Mouse (Mus musculus): ENCODE data around the gene Dhx37. TPM values are rescaled to one million over a fixed set of nuclear protein-coding genes. Genes with fewer than 3 reads are reported as not detected.
"Not testable (repeated sequence)": the region's sequence is repeated elsewhere in the genome, so short reads cannot be mapped to it uniquely, and the experiment has no call there.

Gene Dhx37
- total and polyA plus RNA-seq, 3 experiments: 11.1 to 15.7 (median 12.4) TPM

DNA sequence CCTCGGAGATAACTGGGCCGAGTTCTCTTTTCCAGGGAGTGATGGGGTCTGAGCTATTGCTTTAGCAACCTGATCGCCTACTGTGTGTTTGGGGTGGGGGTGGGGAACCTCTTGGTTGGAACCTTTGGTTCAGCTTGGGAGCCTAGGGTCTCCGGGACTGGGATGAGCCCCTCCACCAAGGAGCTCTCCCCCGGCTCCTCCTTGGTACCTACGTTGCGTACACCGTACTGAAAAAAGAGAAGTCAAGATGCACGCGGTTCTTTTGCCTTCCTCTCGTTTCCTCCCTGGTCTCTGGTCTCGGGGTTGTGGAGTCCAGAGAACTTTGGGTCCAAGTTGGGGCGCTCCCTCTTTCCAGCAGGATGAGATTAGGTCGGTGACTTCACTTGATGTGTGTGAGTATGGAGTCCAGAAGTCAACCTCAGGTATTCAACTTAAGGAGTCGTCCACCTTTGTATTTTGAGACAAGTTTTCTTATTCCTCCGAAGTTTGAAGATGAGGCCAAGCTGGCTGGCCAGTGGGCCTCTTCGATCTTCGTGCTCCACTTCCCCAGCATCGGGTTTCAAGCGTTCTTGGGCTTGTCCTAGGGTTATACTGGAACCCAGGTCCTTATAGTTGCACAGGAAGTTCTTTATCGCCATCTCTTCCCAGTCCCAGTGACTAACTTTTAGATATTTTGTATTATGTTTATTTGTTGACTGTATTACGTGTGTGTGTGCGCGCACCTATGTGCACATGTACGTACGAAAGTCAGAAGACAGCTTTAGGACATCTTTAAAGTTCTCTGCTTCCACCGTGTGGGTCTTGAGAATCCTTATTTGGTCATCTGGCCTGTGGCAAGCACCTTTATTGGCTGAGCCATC lies 8.4 kb upstream of the Dhx37 start:
- TF ChIP-seq CTCF (IDR thresholded peaks at IDR 0.05) (no peak), POLR2A (IDR thresholded peaks at IDR 0.05; ENCODE audit: insufficient read depth, low read depth, low read length) (no peak), EP300 (IDR thresholded peaks at IDR 0.05; ENCODE audit: insufficient read depth, low read depth, low read length) (no peak)
- WGBS: 30% methylated on average over 27 of the region's 27 CpGs
- no peaks in the 10 kb centered on the region for H3K27me3 ChIP-seq (ENCODE audit: control insufficient read depth, insufficient read depth, low read length)
- H3K4me3 ChIP-seq: peak overlapping the region; percentile 80
- no peaks in the 10 kb centered on the region; the same call in 1 of the 2 replicates for H3K4me1 ChIP-seq (ENCODE audit: control insufficient read depth, insufficient read depth, low read length)
- H3K27ac ChIP-seq: peak overlapping the region; percentile 89
- peak overlapping the region; percentile 94 for H3K9ac ChIP-seq (ENCODE audit: low read depth, low read length)
- H3K79me2 ChIP-seq (replicated peaks; ENCODE audit: control insufficient read depth, insufficient read depth, low read length): no peaks in the 10 kb centered on the region
- DNase-seq: no peak
- no peaks in the 10 kb centered on the region for H3K36me3 ChIP-seq (ENCODE audit: control insufficient read depth, insufficient read depth, low read length)
- intact Hi-C loops (cut with DNase I): no loop called here

DNA sequence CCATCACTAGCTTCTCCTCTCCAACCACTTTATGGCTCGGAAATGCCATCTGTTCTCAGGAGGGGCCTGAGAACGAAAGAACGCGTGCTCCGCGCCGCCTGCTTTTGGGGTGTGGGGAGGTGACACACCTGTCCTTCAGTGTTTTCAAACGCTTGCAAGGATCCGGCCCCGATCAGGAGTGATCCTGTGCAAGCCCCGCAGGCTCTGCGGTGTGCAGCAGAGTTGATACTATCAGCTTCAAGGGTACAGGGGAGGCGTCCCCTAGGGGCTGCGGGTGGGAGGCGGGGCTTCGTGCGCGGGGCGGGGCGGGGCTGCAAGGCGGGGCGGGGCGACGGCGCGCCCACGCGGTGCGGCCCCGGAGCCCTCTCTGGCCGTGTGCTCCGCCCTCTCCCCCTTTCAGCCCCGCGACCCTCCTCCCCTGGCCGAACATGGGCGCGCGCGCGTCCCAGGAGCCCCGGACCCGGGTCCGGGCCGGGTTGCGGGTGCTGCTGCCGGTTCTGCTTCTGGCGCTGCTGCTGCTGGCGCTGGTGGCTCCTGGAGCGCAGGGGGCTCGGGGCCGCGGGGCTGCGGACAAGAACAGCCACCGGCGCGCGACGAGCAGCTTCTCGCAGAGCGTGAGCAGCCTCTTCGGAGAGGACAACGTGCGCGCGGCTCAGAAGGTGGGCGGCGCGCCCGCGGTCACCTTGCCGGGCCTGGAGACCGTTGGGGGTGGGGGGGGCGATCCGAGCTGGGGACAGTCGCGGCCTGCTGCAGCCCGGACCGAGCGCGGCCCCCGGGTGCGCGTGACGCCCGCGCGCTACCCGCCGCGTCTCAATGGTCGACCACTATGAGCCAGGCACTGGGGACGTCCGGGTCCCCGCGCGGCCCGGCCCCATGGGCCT lies 7.6 kb upstream of the Dhx37 start, which contains the start of gene Bri3bp:
Gene Bri3bp (plus strand): TSS at position 335 of the 881 bp plus-strand sequence.
- peak within 1 kb of the TSS; percentile 80 for H3K4me3 ChIP-seq
- H3K9ac ChIP-seq (ENCODE audit: low read depth, low read length): peak within 1 kb of the TSS; percentile 94
- peak; percentile 70 to 75 for DNase-seq
- WGBS: 1% methylated on average over 93 of the region's 97 CpGs
- H3K36me3 ChIP-seq (ENCODE audit: control insufficient read depth, insufficient read depth, low read length): no peaks in the 10 kb centered on the region
- TF ChIP-seq POLR2A (IDR thresholded peaks at IDR 0.05; ENCODE audit: insufficient read depth, low read depth, low read length) (peak; percentile 71), EP300 (IDR thresholded peaks at IDR 0.05; ENCODE audit: insufficient read depth, low read depth, low read length) (no peak)
- peak within 1 kb of the TSS; percentile 89 for H3K27ac ChIP-seq
- H3K4me1 ChIP-seq (ENCODE audit: control insufficient read depth, insufficient read depth, low read length): no peaks in the 10 kb centered on the region
- no peaks in the 10 kb centered on the region for H3K79me2 ChIP-seq (replicated peaks; ENCODE audit: control insufficient read depth, insufficient read depth, low read length)
- no peaks in the 10 kb centered on the region for H3K27me3 ChIP-seq (ENCODE audit: control insufficient read depth, insufficient read depth, low read length)
- intact Hi-C loops (cut with DNase I): no loop called here

DNA sequence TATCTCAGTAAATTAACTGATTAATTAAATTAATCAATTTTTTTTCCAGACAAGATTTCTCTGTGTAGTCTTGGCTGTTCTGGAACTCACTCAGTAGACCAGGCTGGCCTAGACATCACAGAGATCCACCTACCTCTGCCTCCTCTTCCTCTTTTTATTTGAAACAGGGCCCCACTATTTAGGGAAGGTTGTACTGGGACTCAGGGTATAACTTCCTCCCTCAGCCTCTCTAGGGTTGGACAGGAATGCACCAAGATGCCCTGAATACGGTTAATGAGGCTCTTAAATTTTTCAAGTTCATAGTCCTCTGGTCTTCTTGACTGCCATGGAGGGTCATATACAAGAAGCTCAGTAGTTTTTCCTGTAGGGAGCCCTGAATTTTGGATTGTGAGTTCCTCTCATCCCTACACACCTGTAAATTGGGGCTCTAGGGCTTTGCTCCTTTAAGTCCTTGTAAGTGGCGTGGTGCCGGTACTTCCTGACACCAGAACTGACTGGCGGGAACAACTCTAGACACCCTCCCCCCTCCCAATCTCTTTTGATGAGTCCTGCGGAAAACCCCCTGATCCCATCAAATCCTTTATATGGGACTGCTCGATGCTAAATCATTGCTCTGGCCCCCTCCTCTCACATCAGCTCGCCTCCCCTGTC lies 6.8 kb upstream of the Dhx37 start:
- TF ChIP-seq CTCF (IDR thresholded peaks at IDR 0.05) (no peak), EP300 (IDR thresholded peaks at IDR 0.05; ENCODE audit: insufficient read depth, low read depth, low read length) (no peak), POLR2A (IDR thresholded peaks at IDR 0.05; ENCODE audit: insufficient read depth, low read depth, low read length) (no peak)
- Histone ChIP-seq H3K79me2 (replicated peaks; ENCODE audit: control insufficient read depth, insufficient read depth, low read length) (no peaks in the 10 kb centered on the region), H3K4me3 (peak overlapping the region; percentile 80), H3K4me1 (ENCODE audit: control insufficient read depth, insufficient read depth, low read length) (no peaks in the 10 kb centered on the region), H3K9ac (ENCODE audit: low read depth, low read length) (peak overlapping the region; percentile 68), H3K36me3 (ENCODE audit: control insufficient read depth, insufficient read depth, low read length) (no peaks in the 10 kb centered on the region), H3K27ac (peak overlapping the region; percentile 89), H3K27me3 (ENCODE audit: control insufficient read depth, insufficient read depth, low read length) (no peaks in the 10 kb centered on the region)
- no peak for DNase-seq
- 8% methylated on average over 7 of the region's 7 CpGs for WGBS
- intact Hi-C loops (cut with DNase I): no loop called here

DNA sequence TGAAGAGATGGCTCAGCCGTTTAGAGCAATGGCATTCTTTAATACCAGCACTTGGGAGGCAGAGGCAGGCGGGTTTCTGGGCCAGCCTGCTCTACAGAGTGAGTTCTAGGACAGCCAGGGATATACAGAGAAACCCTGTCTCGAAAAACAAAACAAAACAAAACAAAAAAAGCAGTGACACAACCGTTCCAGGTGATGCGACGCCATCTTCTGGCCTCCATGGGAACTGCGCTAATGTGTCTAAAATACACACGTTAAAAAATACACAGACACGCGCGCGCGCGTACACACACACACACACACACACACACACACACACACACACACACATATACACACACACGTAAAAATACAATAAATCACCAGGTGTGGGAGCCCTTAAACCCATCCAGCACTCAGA lies 426 bp upstream of the Dhx37 start:
- not testable (repeated sequence) for H3K79me2 ChIP-seq (replicated peaks; ENCODE audit: control insufficient read depth, insufficient read depth, low read length); H3K27me3 ChIP-seq (ENCODE audit: control insufficient read depth, insufficient read depth, low read length); DNase-seq; H3K4me1 ChIP-seq (ENCODE audit: control insufficient read depth, insufficient read depth, low read length); H3K36me3 ChIP-seq (ENCODE audit: control insufficient read depth, insufficient read depth, low read length); H3K27ac ChIP-seq; H3K9ac ChIP-seq (ENCODE audit: low read depth, low read length)
- WGBS: 58% methylated on average over 15 of the region's 15 CpGs
- peak; percentile 31 for TF ChIP-seq CTCF (IDR thresholded peaks at IDR 0.05)
- intact Hi-C loops (cut with DNase I): loop anchor here (5.0 kb wide), 1 partner anchor 43 kb away; the partner anchor contains the start of gene Aacs
- peak overlapping the region; percentile 67; the same call in 1 of the 2 replicates for H3K4me3 ChIP-seq

DNA sequence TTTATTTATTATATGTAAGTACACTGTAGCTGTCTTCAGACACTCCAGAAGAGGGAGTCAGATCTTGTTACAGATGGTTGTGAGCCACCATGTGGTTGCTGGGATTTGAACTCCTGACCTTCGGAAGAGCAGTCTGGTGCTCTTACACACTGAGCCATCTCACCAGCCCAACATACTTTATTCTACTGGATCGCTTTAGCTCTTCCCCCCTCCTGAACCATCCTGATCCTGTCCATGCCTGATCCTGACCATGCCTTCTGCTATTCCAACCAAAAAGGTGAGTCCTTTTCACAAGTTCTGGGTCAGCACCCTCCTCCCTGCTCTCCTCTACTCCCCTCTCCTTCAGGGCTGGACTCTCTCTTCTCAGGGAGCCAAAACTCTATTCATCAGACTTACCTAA lies 1.6 kb downstream of the Dhx37 start:
- not testable (repeated sequence) for DNase-seq; H3K27ac ChIP-seq; H3K27me3 ChIP-seq (ENCODE audit: control insufficient read depth, insufficient read depth, low read length); H3K79me2 ChIP-seq (replicated peaks; ENCODE audit: control insufficient read depth, insufficient read depth, low read length); H3K36me3 ChIP-seq (ENCODE audit: control insufficient read depth, insufficient read depth, low read length); H3K4me1 ChIP-seq (ENCODE audit: control insufficient read depth, insufficient read depth, low read length); H3K4me3 ChIP-seq; H3K9ac ChIP-seq (ENCODE audit: low read depth, low read length)
- WGBS: 93% methylated on average over 2 of the region's 2 CpGs
- intact Hi-C loops (cut with DNase I): loop anchor here (5.0 kb wide), 1 partner anchor 45 kb away; the partner anchor contains the start of gene Aacs
